Mouse (Mus musculus) heart, postnatal 0 days (tissue): Measurements from ENCODE around the gene Btc.

ENCODE experiments used
- CTCF ChIP-seq: IDR thresholded peaks from 2 replicates; pipeline ENCODE4 v1.5.1; 2016; ENCODE audit warnings: antibody characterized with exemption, control low read depth, low read depth
- EP300 ChIP-seq: IDR thresholded peaks from 2 replicates; pipeline ENCODE4 v1.6.1; 2016; ENCODE audit warnings: antibody characterized with exemption, low read depth

- no peak for TF ChIP-seq CTCF
- no peak for TF ChIP-seq EP300
Measured at GRCm38 (mm10) chr5:91363274-91363991, 39.4 kb downstream of the Btc start.
